Mouse (Mus musculus) layer of hippocampus, postnatal 10 days (tissue): ENCODE measurements around the gene Trim14. TPM values are rescaled to one million over a fixed set of nuclear protein-coding genes. Genes with fewer than 3 reads are reported as not detected.
"Not testable (repeated sequence)": the region's sequence is repeated elsewhere in the genome, so short reads cannot be mapped to it uniquely, and the experiment has no call there.

Experiments
- DNase-seq, 2 experiments: peaks; one replicate each; pipeline ENCODE4 v3.0.0; 2021; ENCODE audit warnings: low spot score in 2 of 2
- long read RNA-seq: library from polyadenylated mRNA; stranded (forward); transcript quantifications from one replicate; pipeline ENCODE4 v2.0.0, GENCODE M21; 2023
- total RNA-seq, 2 experiments: library from RNA; stranded (reverse); gene quantifications; 2 replicates each; pipeline ENCODE4 v1.2.3; 2021

Gene Trim14
- under 1 TPM; 0.62 to 0.69 TPM for total RNA-seq
- long read RNA-seq, result 0 reads

- DNase-seq, result no peak
Measured at GRCm38 (mm10) chr4:46535840-46536361, at the start of gene Trim14. TSS of gene Trim14 (minus strand) at chr4:46536141.

- DNase-seq, result no peak
Measured at GRCm38 (mm10) chr4:46585041-46585810, 49.3 kb upstream of the Trim14 start.

GRCm38 (mm10) chr4:46584536-46584935 is 48.6 kb upstream of the Trim14 start:
- DNase-seq, result not testable (repeated sequence)

GRCm38 (mm10) chr4:46584084-46584483 is 48.1 kb upstream of the Trim14 start:
- not testable (repeated sequence) for DNase-seq

GRCm38 (mm10) chr4:46582024-46582423 is 46.1 kb upstream of the Trim14 start:
- not testable (repeated sequence) for DNase-seq

GRCm38 (mm10) chr4:46581577-46581976 is 45.6 kb upstream of the Trim14 start:
- not testable (repeated sequence) for DNase-seq

- DNase-seq, result not testable (repeated sequence)
Measured at GRCm38 (mm10) chr4:46580799-46581243, 44.9 kb upstream of the Trim14 start.

GRCm38 (mm10) chr4:46578796-46579346 is 42.9 kb upstream of the Trim14 start:
- DNase-seq, result not testable (repeated sequence)

GRCm38 (mm10) chr4:46578228-46578627 is 42.3 kb upstream of the Trim14 start:
- no peak for DNase-seq

- DNase-seq, result not testable (repeated sequence)
Measured at GRCm38 (mm10) chr4:46575509-46576284, 39.8 kb upstream of the Trim14 start.

- no peak for DNase-seq
Measured at GRCm38 (mm10) chr4:46574841-46575240, 38.9 kb upstream of the Trim14 start.

GRCm38 (mm10) chr4:46574024-46574753 is 38.2 kb upstream of the Trim14 start:
- no peak for DNase-seq

GRCm38 (mm10) chr4:46572616-46573015 is 36.7 kb upstream of the Trim14 start:
- no peak for DNase-seq

- DNase-seq, result no peak
Measured at GRCm38 (mm10) chr4:46571744-46572143, 35.8 kb upstream of the Trim14 start.

- DNase-seq, result peak; percentile 65 to 71
Measured at GRCm38 (mm10) chr4:46569671-46570070, 33.7 kb upstream of the Trim14 start.

- DNase-seq, result no peak
Measured at GRCm38 (mm10) chr4:46568169-46568568, 32.2 kb upstream of the Trim14 start.

GRCm38 (mm10) chr4:46566931-46567671 is 31.2 kb upstream of the Trim14 start:
- DNase-seq, result no peak

GRCm38 (mm10) chr4:46565393-46565955 is 29.5 kb upstream of the Trim14 start:
- no peak for DNase-seq

GRCm38 (mm10) chr4:46564247-46564646 is 28.3 kb upstream of the Trim14 start:
- no peak for DNase-seq

GRCm38 (mm10) chr4:46563847-46564246 is 27.9 kb upstream of the Trim14 start:
- no peak for DNase-seq
